Mouse (Mus musculus): ENCODE measurements at regions not wholly inside any gene's neighbourhood (a gene's known extent, or its start where the extent isn't known, plus 50 kb on each side); places are given as distances from the start of the nearest gene placed in this dataset.
A peak's percentile ranks its signal among the peaks of the same experiment; 100 is the strongest.
"Not testable (repeated sequence)": the region's sequence is repeated elsewhere in the genome, so short reads cannot be mapped to it uniquely, and the experiment has no call there.

DNA sequence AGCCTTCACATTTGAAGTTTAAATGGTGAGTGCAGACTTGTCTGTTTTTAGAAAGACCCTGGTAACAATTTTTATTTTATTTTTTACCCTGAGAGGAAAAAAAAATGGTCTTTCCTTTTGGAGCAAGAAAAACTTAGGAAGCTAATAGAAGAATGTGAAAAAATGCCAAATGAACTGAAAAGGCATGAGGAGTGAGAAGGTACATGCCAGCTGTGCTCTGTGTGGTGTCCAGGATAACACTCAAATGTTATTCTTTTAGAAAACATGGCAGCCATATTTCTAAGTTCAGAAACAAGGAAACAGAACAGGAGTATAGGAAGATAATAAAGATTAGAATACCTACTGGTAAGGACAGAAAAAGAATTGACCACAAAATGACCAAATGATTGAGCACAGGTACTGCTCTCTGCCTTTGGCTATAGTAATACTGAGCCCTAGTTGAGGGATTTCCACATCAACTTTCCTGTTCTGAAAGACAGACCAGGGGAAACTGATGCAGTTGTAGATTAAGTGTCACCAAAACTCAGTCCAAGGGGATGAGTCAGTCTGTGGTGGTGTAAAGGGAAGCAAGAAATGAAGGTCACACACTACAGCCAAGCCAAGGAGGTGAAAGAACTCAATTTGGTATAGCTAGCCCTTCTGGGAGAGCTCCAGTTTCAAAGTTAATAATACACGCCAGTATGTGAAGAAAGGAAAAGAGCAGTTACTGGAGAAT is 758.5 kb downstream of the Robo2 start:
- DNase-seq, result no peak

DNA sequence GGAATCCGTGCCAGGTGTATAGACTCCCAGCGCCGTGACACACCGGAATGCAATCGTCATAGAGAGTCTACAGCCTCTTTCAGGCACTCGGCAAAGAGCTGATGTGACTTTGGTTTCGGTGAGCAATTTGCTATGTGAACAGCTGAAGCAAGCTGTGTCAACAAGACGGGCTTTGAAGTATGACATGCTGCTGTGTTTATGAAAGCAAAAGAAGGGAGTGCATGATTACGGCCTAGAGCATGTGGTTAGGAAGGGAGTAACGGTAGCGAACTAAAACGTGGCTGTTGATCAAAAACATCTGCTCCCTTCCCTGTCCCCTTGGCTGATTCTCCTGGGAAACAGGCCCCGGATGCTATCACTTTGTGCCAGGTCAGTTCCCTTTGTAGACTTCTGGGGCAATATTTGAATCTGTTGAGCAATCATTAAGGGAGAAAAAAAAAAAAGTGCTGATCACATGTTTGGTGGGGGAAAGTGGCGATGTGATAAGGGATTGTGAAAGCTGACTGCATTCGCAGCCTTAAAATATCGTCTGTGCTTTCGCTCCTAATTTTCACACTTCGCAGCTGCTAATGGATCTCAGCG is 764.3 kb downstream of the Robo2 start:
- peak; percentile 31 for DNase-seq

DNA sequence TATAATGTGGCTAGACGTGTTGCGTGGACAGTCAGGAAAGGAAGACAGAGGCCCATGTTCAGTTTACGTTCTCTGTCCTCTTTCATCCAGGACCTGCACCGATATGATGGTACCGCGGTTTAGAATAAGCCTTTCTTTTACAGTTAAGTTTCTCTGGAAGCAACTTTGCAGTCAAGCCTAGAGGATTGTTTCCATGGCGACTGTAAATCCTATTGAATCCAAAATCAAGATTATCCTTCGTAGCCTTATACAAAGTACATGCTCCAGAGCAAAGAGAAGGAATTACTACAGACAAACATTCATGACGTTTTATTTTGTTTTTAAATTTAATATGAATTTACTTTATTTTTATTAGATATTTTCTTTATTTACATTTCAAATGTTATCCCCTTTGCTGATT is 798.6 kb downstream of the Robo2 start:
- no peak for DNase-seq

GRCm38 (mm10) chr16:73591421-73591820 is 820.2 kb downstream of the Robo2 start:
- DNase-seq, result no peak

DNA sequence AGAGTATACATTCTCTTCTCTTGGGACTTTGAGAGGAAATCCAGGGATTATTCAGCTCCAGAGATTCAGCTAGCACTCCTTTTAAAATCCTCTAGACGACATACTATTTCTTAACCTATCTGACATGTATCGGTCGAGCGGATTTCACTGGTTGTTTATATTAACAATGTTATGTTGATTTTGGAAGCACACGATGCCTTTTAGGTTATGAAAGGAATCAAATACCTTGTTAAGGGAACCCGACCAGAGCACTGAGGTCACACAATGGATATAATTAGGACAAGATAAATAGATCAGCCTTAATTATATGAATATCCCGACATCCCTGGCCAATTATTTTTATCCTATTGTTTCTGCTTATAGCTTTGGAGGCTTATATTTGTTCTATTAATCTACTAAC is 850.4 kb downstream of the Robo2 start:
- DNase-seq, result no peak

- DNase-seq, result no peak
Measured at GRCm38 (mm10) chr16:73556940-73557339, 854.7 kb downstream of the Robo2 start.

DNA sequence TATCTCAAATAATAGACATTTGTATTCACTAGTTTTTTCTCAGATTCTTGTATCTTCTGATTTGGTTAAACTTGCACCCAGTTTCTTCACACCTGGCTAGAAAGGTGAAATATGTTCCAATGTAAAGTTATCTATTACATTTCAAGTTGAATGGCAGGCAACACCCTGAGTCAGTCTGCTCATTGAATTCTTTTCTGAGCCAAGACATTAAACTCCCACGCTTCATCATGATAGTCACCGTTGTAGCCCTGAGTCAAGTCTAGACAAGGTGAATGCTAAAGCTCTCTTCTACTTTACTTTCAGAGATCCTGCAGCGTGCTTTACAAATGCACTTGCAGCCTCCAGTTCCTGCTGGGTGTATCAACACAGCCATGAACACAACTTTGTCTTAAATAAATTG is 868.0 kb downstream of the Robo2 start:
- DNase-seq, result no peak

DNA sequence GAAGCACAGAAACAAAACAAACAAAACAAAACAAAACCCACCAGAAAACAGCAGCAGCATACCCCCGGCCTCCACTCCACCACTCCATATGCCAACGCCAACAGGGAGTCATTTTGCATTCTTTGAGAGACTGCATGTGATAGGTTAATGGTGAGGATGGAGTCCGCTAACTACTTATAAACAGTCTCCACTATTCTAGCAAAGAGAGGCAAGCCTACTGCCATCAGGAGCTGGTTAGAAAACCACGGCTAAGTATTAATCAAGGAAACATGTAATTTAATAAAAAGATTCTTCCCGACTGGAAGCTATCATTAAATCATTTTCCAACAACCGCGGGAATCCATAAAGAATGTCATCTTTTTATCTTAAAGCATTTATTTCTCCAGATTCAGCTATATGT is 873.6 kb downstream of the Robo2 start:
- no peak for DNase-seq

GRCm38 (mm10) chr16:73537541-73537940 is 874.1 kb downstream of the Robo2 start:
- no peak for DNase-seq

DNA sequence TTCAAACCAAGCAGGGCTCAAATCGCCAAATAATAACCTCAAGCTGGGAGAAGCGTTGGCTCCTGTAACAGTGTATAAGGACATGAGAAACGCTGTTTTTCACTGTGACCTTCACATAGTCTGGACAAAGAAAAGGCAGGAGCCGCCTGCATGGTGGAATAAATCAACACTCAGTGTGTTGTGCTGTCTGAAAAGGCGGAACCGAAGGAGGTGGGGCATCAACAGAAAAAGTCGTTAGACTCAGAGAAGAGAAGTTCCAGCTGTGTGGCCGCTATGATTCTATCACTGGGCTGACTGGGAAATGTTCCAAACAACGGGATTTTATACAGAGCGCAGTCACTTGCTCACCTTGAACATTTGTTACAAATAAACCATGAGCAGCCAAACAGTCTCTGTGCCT is 881.4 kb downstream of the Robo2 start:
- peak; percentile 25 for DNase-seq

DNA sequence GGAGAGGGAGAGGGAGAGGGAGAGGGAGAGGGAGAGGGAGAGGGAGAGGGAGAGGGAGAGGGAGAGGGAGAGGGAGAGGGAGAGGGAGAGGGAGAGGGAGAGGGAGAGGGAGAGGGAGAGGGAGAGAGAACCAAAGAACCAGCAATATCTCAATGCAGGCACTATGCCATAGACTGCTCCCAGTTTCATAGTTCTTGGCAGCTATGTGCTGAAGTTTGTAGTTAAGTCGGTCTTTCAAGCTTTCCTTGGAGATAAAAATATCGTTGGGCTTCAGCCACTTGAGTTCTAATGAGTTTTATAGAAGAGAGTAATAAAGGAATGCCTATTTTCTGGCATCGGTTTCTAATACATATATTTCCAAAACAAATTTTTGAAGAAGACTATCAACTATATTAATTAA is 888.7 kb downstream of the Robo2 start:
- DNase-seq, result not testable (repeated sequence)

DNA sequence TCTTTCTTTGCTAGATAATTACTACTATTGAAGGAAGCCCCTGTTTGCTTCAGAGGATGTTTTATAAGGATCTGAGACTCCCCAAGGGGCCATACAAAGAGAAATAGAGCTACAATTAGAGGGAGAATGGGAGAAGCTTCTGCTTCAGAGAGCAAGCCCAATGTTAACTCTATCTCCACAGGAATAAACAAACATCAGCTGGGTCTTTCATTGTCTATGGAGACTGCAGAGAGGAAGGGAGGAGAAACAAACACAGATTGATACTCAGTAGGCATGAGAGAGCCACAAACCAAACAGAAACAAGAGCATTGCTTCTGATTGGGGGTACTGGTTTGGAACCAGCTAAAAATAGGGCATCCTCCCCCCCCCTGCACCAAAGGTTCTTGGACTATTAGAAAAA is 906.9 kb downstream of the Robo2 start:
- no peak for DNase-seq

DNA sequence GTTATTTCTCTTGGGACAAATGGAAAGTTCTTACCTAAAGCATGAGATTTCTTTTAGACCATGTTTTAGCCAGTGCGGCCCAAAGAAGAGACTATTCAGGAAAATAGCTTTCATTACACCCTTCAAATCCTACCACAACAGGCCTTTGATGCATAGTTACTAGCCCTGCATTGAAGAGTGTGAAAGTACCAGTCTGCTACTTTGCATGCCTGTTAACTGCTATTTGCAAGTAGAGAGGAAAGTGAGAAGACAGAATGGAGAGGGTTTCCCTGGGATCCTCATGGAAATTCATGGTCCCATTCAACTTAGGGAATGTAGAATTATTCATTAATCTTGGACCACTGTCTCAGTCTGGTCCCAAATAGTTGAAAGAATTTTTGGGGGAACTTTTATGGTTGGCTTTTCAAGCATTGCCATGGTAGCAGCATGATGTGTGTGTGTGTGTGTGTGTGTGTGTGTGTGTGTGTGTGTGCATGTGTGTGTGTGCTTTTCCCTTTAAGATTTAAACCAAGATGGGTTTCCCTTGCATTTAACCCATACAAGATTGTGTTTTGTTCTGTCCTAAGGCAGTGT is 912.9 kb downstream of the Robo2 start:
- no peak for DNase-seq

- DNase-seq, result no peak
Measured at GRCm38 (mm10) chr16:73483214-73483856, 928.3 kb downstream of the Robo2 start.

- DNase-seq, result no peak
Measured at GRCm38 (mm10) chr16:73482176-73482575, 929.4 kb downstream of the Robo2 start.

GRCm38 (mm10) chr16:73473502-73473901 is 938.1 kb downstream of the Robo2 start:
- DNase-seq, result no peak

DNA sequence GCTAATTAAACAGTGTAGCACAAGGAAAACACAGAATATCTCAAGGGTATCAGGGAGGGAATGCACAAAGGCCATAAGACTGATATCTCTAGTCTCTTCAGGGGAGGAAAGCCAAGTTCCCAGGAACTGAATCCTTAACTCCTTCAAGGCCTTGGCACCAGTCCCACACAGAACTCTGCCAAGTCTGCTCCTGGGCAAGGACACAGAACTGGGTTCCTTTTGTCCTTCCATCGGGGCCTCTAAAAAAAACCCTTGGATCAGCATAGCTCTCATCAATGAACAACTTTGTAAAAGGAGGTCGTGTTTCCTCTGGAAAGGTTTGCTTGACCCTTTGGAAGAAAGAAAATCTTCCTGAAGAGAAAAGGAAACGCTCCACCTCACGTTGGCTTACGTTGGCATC is 940.1 kb downstream of the Robo2 start:
- DNase-seq, result peak; percentile 81

- DNase-seq, result no peak
Measured at GRCm38 (mm10) chr16:73470535-73470934, 941.1 kb downstream of the Robo2 start.

DNA sequence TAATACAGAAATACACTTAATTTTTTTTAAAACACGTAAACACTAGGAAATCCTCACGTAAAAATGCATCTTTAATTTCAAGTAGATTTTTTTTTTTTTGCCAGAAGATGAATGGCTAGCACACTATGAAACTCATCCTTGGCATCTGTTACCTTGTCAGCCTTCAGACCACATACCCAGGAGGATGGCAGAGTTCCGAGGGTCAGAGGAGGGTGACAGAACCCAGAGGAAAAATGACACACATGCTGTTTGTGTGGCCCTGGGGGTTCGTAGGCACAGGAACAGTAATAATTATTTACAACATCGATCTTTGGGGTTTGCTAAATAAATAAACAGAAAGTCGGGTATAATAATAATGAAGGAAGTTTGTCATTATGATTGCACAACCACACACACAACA is 945.3 kb downstream of the Robo2 start:
- DNase-seq, result no peak

DNA sequence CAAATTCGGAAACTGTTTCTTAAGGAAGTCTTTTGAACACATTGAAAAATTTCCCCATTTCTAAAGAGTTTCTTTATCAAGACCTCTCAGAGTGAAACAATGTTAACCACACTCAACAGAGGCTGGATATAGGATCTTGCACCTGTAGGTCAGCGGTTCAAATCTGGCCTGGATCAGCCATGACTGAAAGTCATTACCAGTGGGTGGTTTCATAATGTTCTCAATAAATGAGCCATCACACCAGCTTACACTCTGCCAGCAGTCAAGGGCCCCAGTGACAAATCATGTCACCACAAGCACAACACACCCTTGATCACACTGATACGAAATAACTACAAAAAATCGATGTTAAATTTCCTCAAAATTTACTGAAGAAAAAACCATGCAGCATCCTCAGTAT is 949.1 kb downstream of the Robo2 start:
- DNase-seq, result no peak

- no peak for DNase-seq
Measured at GRCm38 (mm10) chr16:73450634-73451245, 960.9 kb downstream of the Robo2 start.

DNA sequence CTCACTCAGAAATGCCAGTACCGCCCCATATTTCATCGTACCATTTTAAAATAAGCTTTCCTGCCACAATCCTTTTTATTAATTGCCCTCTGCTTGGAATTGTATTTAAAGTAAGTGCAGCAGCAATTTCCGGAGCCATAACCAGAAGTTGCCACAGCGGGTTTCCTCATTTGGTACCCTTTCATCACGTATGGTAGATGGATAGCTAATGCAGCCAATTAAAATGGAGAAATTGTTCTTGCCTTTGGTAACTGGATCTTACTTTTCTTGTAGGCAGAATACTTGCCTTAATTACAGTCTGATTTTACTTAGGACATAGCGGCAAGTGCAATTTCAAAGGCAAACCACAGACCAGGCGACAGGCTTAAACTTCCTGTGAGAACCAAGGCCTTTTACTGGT is 961.8 kb downstream of the Robo2 start:
- no peak for DNase-seq

DNA sequence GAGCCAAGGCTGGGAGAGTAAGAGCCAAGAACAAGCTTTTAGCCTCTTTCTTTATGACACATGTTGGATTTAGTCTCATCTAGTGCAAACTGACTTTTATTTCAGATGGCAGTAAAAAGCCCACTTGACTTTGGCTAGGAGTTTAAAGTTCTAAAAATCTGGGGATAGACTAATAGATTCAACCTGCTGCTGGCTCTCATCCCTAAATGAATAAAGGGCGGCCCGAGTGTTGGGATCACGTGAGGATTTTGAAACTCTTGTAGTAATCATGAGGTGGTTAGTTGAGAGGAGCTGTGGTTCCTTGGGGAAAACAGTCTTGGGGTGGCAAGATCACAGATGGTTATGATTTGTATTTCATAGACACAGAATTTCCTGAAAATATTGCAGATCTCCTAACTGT is 975.9 kb downstream of the Robo2 start:
- DNase-seq, result peak; percentile 6
